Mouse (Mus musculus): ENCODE results near the gene Usp35.

- no peak for TF ChIP-seq CTCF (IDR thresholded peaks at IDR 0.05; ENCODE audit: low read depth)
- no peak for TF ChIP-seq EP300 (IDR thresholded peaks at IDR 0.05; ENCODE audit: low read depth)
Observed at GRCm38 (mm10) chr7:97324342-97324741, 7.5 kb downstream of the Usp35 start.
